Mouse (Mus musculus) gastrocnemius, postnatal 10 days (tissue): ENCODE results near the gene Nudt2. TPM values are rescaled to one million over a fixed set of nuclear protein-coding genes. Genes with fewer than 3 reads are reported as not detected.

Experiments used
- DNase-seq: peaks from one replicate; pipeline ENCODE4 v3.0.0; 2021; ENCODE audit warnings: mixed read lengths
- total RNA-seq, 2 experiments: library from RNA; stranded (reverse); gene quantifications; 2 replicates each; pipeline ENCODE4 v1.2.3; 2021

Gene Nudt2
- total RNA-seq, 2 experiments from 2014 or later = 25.8 to 26.3 TPM

DNA sequence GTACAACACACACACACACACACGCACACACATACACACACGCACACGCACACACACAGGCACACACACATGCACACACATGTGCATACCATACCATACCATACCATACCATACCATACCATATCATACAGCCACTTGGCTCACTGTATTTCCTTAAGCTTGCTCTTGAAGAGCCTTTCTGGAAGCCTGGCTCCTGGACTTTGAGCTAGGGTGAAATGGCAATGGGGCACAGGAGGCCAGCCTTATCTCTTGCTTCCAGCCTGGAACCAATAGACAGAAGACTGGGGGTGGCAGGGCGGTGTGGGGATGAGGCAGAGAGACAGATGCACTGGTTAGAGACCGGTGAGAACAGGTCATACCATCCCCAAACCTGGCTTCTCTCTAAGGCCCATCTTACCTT, 54.2 kb downstream of the Nudt2 start:
- DNase-seq = no peak

- no peak for DNase-seq
Observed at GRCm38 (mm10) chr4:41520641-41521040, 55.7 kb downstream of the Nudt2 start.

GRCm38 (mm10) chr4:41522136-41522535, 57.2 kb downstream of the Nudt2 start:
- no peak for DNase-seq

- no peak for DNase-seq
Observed at GRCm38 (mm10) chr4:41522788-41523187, 57.8 kb downstream of the Nudt2 start.

- DNase-seq = no peak
Observed at GRCm38 (mm10) chr4:41523839-41524238, 58.9 kb downstream of the Nudt2 start.

- DNase-seq = no peak
Observed at GRCm38 (mm10) chr4:41524829-41525228, 59.9 kb downstream of the Nudt2 start.

DNA sequence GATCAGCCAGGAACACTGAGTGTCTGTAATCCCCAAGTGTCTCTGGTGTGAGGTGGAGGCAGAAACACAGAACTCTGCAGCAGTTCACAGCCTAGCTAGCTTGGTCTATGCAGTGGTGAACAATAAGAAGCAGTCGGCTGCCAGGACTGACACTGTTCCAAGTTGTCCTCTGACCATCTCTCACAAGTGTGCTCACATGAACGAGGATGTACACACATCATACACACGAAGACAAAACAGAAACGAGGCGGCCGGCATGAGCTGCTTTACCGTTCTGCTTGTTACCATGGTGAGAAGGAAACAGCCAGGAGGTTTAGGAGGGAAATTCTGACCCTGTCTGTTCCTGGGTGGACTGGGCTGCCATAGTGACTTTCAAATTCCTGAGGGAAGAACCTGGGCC, 61.6 kb downstream of the Nudt2 start:
- DNase-seq = no peak

DNA sequence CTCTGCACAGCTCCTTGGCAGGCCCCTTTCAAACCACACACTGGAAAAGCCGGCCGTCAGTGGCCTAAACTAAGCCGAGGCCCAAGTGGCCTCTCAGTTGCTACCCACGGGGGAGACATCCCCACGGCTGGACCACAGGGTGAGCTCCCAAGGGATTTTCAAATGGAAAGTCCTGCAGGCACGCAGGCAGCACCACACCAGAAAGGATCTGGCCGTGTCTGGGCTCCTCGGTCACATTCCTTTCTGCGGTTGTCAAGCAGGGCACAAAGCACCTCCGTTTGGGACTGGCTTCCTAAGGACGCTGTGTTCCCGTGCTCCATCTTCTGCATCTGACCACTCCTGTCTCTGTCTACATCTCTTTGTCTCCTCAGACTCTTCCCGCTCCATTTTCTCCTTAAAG, 62.1 kb downstream of the Nudt2 start:
- DNase-seq = no peak

GRCm38 (mm10) chr4:41527996-41528395, 63.0 kb downstream of the Nudt2 start:
- peak; percentile 38 for DNase-seq

Other genes with a start within 250 kb of the Nudt2 start
- gene Ubap2, start 190.0 kb upstream of the Nudt2 start, total RNA-seq = 100 to 1,000 TPM; 110 to 113 TPM
- gene Dcaf12, start 150.3 kb upstream of the Nudt2 start, total RNA-seq = 10 to 100 TPM; 31.8 to 34.1 TPM
- gene Ubap1, start 116.2 kb upstream of the Nudt2 start, total RNA-seq = 10 to 100 TPM; 39.9 to 43.7 TPM
- 1 to 10 TPM; 1.6 to 3.3 TPM for gene Kif24, start 264 bp upstream of the Nudt2 start, total RNA-seq
- 10 to 100 TPM; 75.2 to 77.4 TPM for gene AI464131, start 37.9 kb downstream of the Nudt2 start, total RNA-seq
- under 1 TPM in 1 of 2 experiments, not detected in 1; 0.36 TPM for gene 1110017D15Rik, start 52.2 kb downstream of the Nudt2 start, total RNA-seq
- gene Fam219a, start 104.4 kb downstream of the Nudt2 start, total RNA-seq = 10 to 100 TPM; 19.2 to 20.4 TPM
- under 1 TPM; 0.56 to 0.63 TPM for gene Dnaic1, start 104.6 kb downstream of the Nudt2 start, total RNA-seq
- 10 to 100 TPM; 12.9 to 14.5 TPM for gene Enho, start 175.2 kb downstream of the Nudt2 start, total RNA-seq
- 10 to 100 TPM; 20.1 to 28.2 TPM for gene Cntfr, start 231.9 kb downstream of the Nudt2 start, total RNA-seq
- 10 to 100 TPM; 74.3 to 75.3 TPM for gene Il11ra1, start 234.8 kb downstream of the Nudt2 start, total RNA-seq
- gene Rpp25l, start 248.4 kb downstream of the Nudt2 start, total RNA-seq = 10 to 100 TPM; 31.5 to 41.4 TPM